Mouse (Mus musculus) kidney, adult 2 months (tissue): ENCODE measurements around the gene Cyp17a1.

Experiments used
- CTCF ChIP-seq: fragments of 200-500 bp; conservative IDR thresholded peaks from 2 replicates; pipeline ENCODE4 v1.5.1; 2011; ENCODE audit warnings: low read depth, mild to moderate bottlenecking, control low read depth, low read length, moderate library complexity, mixed read lengths; ENCODE audit not compliant: insufficient read depth, insufficient read length
- POLR2A ChIP-seq: fragments of 200-500 bp; IDR thresholded peaks from one replicate; pipeline ENCODE4 v1.6.1; 2011; ENCODE audit warnings: low read depth, low read length, control low read depth

- no peak for TF ChIP-seq POLR2A
- TF ChIP-seq CTCF, result no peak; the same call in 1 of the 2 replicates
Measured at GRCm38 (mm10) chr19:46644793-46645602, 28.0 kb downstream of the Cyp17a1 start.
